Mouse (Mus musculus): Measurements from ENCODE around the gene Nup160. TPM values are rescaled to one million over a fixed set of nuclear protein-coding genes. Genes with fewer than 3 reads are reported as not detected.

The Nup160 gene
- total RNA-seq, 2 experiments from 2014 or later, result 16.9 to 20.0 TPM

Other genes with a start within 250 kb of the Nup160 start
- 100 to 1,000 TPM in 1 of 2 experiments, 10 to 100 TPM in 1; 91.2 to 111 TPM for gene Ptprj, start 96.6 kb upstream of the Nup160 start, total RNA-seq (2021)
- 10 to 100 TPM; 62.7 to 62.8 TPM for gene Fnbp4, start 68.2 kb downstream of the Nup160 start, total RNA-seq (2021)
- gene Agbl2, start 105.5 kb downstream of the Nup160 start, total RNA-seq (2021), result under 1 TPM; 0.18 to 0.55 TPM
- gene Mtch2, start 169.9 kb downstream of the Nup160 start, total RNA-seq (2021), result 100 to 1,000 TPM; 129 to 134 TPM
- 100 to 1,000 TPM; 261 to 310 TPM for gene C1qtnf4, start 208.6 kb downstream of the Nup160 start, total RNA-seq (2021)
- 10 to 100 TPM; 33.1 to 35.0 TPM for gene Kbtbd4, start 227.5 kb downstream of the Nup160 start, total RNA-seq (2021)
- 100 to 1,000 TPM; 224 to 244 TPM for gene Ndufs3, start 227.6 kb downstream of the Nup160 start, total RNA-seq (2021)

All from left cerebral cortex, postnatal 14 days (tissue).